Mouse (Mus musculus) mature B cell (primary cell): ENCODE measurements around the gene Hvcn1.
"Not testable (repeated sequence)": the region's sequence is repeated elsewhere in the genome, so short reads cannot be mapped to it uniquely, and the experiment has no call there.

Source experiments
- in situ Hi-C: fragments of 300-500 bp; cut with MboI; formaldehyde crosslinking; loops from 2 replicates; pipeline ENCODE4 v1.14.3; 2019

The Hvcn1 gene

DNA sequence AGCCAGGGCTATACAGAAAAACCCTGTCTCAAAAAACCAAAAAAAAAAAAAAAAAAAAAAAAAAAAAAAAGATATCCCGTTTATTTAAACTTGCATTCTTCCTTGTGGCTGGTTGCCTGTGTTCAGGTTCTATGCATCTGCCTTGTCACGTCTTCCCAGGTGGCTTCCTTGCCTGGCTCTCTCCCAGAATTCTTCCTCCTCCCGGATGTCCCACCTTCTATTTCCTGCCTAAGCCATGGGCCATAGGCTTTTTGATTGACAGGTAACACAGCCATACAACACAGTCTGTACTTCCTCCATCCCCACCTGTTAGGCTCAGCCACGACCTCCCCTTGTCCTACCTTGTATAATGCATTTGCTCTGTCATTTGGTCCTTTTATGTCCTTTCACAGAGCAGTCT is at the start of gene Hvcn1:
Hvcn1 (plus strand) TSS at position 330 of the 400 bp plus-strand sequence.
- in situ Hi-C loops = no loop called here

- in situ Hi-C loops = no loop called here
Measured at GRCm38 (mm10) chr5:122157827-122158381, 48.7 kb upstream of the Hvcn1 start, which contains the start of gene Ppp1cc. Gene Ppp1cc, plus strand, starts transcription at chr5:122158278.

- in situ Hi-C loops = no loop called here
Measured at GRCm38 (mm10) chr5:122158557-122159515, 47.8 kb upstream of the Hvcn1 start.

DNA sequence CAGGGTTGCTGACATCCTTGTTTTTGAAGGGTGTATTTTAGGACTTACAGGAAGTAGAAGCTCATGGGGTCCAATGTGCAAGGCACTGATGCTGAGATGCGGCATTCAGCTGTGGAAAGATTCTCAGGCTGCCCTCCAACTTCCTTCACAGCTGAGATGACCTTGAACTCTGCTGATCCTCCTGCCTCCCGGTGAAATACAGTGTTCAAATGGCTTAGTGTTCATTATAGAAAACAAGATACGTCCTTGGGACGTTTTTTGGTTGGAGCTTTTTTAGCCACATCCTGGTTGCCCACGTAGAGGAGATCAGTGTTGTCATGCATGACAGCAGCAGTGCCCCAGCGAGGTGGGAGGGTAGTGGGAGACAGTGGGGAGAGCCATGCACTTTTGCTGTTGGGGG is 43.4 kb upstream of the Hvcn1 start:
- in situ Hi-C loops = no loop called here

DNA sequence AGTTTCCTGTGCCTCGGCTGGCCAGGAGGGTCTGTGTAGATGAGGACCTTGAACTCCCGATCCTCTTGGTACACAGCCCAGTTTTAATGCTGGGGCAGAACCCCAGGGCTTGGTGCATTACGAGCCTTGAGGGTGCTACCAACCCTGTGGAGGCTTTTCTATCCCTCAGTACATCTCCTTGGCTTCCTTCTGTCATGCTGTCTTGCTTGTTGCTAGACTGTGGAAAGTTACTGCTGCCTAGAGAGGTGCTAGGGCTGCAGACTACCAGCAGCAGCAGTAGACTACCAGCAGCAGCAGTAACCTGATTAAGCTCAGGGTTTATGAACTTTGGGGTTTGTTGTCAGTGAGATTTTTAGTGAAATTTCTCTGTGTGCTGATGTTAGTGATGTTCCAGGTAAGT is 42.6 kb upstream of the Hvcn1 start:
- in situ Hi-C loops = no loop called here

DNA sequence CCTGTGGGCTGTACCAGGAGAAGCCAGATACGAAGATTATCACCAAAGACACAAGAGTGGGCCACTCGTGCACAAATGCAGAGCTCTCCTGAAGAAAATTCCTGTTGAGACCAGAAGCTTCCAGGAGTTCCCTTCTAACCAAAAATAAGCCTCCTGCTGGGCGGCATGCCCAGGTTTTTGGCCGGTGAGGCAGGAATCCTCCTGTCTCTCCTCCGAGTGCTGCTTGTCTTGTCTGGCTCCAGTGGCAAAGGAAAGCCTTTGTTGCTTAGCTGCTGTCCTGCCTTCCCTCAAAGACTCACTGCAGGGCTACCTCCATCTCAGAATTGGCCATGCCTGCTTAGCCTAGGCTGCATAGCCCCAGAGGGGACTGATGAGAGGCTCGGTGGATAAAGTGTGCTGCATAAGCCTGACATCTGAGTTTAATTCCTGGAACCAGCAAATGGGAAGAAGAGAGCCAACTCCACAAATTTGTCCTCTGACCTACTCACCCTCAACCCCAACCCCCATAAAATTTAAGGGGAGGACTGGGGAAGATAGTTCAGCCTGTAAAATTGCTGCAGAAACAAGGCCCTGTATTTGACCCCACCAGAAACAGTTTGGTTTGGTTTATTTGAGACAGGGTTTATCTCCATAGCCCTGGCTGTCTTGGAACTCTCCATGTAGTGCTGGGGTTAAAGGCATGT is 41.2 kb upstream of the Hvcn1 start:
- in situ Hi-C loops = no loop called here

GRCm38 (mm10) chr5:122166636-122167161 is 39.9 kb upstream of the Hvcn1 start:
- in situ Hi-C loops = no loop called here

DNA sequence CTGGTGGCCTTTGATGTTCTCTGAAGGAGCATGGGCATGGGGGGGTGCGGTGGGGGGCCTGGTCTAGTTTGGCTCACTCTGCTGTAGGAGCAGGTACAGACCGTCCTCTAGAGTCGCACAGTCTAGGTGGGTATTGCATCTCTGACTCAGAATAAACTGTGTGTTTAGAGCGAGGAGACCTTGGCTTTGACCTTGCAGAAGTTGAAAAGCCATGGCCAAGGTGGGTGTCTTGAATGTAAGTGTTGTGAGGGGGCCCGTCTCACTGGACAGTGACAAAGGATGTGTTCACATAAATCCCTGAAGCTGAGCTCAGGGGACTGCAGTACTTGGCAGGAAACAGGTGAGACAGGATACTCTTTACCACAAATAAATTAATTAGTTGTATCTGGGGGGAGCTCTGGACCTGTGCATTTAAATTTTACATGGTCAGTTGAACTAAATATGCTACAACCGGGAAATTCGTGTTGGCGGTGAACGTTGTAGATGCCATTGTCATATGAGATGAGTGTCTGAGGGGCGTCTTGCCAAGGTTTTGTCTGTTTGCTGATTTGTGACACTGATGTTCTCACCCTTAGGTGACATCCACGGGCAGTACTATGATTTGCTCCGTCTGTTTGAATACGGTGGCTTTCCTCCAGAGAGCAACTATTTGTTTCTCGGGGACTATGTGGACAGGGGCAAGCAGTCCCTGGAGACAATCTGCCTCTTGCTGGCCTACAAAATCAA is 38.1 kb upstream of the Hvcn1 start:
- in situ Hi-C loops = no loop called here

DNA sequence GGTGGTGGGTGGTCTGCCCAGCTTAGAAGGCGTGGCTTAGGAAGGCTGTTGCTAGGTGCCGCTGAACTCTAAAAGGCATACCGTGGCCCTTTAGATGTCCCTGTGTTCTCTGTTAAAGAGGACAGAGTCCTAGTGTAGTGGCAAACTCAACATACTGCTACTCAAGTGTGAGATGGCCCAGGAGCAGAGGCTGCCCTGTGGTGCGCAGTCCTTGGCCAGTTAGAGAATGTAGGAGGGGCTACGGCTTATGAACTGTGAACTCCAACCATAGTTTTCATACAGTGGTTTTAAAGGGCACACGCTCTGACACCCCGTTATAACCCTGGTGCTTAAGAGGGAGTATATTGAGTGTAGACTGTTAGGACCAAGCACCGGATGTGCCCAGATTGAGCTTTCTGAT is 35.5 kb upstream of the Hvcn1 start:
- in situ Hi-C loops = no loop called here

DNA sequence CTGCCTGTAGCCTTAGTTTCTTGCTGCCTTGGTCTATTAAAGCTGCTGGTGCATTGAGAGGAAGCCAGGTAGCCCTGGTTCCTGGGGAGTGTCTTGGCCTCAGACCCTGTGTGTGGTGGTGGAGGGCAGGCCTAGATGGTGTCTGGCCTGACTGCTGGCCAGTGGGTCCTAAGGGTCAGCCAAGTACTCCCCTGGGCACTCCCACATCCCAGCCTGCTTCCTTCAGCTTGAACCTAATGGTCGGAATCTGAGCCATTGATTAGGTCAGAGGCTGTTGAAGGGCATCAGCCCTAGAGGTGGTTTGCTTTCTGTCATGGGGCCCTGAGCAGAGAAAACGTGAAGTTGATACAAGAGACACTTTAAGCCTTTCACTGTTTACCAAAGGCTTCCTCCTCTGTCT is 31.2 kb upstream of the Hvcn1 start:
- in situ Hi-C loops = no loop called here

DNA sequence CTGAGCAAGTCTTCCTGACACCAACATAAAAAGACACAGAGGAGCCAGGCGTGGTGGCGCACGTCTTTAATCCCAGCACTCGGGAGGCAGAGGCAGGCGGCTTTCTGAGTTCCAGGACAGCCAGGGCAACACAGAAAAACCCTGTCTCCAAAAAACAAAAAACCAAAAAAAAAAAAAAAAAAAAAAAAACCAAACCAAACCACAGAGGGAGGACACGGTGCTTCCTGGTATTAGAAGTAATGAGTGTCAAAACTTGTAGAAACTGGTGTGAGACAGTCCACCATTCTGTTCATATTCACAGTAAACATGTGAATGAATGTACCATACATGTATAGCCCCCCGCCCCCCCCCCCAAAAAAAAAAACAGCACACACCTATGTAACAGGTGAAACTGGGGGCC is 30.6 kb upstream of the Hvcn1 start:
- in situ Hi-C loops = no loop called here

DNA sequence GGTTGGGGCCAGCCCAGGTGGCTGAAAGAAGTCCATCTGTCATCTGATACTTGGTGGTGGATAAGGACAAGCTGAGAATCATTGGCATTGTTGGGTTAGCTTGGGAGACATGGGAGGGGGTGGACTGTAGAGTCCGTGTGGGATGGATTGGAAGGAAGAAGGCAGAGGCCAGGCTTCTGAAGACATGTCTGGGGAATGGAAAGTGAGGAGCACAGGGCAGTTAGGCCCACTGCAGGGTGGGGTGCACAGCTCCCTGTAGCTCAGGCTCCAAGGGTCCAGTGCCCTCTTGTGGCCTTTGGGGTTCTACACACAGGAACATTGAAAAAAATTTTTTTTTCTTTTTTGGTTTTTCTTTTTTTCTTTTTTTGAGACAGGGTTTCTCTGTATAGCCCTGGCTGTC is 30.2 kb upstream of the Hvcn1 start:
- in situ Hi-C loops = no loop called here

DNA sequence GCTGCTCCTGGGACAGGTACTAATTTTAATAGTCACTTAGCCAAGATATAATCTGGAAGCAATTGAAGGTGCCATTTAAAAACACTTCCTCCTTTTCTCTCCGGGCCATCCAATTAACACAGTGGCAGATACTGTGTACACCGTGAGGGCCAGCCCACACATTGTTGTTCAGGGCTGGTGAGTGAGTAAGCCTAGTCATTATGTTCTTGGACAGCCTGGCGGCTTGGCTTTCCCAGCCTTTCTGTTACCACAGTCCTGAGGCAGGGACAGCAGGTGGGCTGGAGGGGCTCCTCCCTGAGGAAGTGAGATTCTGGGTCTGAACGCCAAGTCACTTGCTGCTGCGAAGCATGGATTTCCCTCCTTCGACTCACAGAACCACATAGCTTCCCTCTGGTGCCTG is 26.9 kb upstream of the Hvcn1 start:
- in situ Hi-C loops = no loop called here

DNA sequence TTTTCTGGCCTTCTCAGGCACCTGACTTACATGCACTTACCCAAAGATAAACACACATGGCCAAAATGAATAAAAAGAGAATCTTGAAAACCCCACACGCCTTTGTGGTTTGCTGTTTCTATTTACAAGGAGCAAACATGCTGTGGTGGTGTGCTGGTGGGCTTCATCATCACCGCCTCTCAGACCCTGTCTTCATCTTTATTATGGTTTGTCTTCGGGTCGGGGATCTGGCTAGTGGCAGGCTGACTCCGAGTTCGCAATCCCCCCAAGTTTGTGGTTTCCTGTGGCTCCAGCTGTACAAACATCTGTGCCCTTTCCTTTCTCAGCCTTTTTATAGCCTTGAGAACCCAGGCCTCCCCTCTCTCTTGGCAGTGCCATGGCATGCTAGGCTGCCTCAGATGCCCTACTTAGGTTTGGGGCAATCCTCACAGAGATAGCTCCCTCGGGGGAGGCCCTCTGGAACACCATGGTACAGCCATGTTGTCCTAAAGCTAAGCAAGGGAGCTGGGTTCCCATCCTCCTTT is 22.3 kb upstream of the Hvcn1 start:
- in situ Hi-C loops = no loop called here

DNA sequence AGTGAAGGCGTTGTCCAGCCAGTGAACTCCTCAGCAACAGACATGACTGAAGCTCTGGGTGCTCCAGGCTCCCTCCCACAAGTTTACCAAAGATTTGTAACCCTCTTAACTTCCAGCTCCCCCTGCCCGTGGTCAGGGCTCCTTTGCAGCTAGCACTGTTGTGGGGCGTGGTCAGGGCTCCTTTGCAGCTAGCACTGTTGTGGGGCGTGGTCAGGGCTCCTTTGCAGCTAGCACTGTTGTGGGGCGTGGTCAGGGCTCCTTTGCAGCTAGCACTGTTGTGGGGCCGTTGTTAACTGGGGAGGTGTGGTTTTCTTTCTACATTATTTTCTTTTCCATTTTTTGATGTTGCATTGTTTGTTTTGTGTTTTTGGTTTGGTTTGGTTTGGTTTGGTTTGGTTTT is 21.7 kb upstream of the Hvcn1 start:
- in situ Hi-C loops = not testable (repeated sequence)

- in situ Hi-C loops = no loop called here
Measured at GRCm38 (mm10) chr5:122189115-122189514, 17.5 kb upstream of the Hvcn1 start.

DNA sequence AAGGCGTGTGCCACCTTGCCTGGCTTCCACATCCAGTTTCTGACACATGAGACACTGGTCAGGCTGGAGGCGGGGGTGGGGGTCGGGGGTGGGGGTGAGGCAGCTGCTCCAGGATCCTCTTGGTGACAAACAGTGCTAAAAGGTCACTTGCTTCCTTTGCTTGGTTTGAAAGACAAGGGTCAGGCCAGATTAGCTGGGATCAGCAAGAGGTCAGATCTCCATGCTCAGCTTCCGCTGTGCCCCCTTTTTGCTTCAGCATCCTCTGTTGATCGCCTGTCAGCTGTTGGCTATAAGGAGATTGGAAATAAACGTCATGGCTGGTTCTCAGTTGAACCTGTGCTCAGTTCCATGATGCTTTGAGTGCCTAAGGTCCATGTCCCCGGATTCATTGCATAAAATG is 16.1 kb upstream of the Hvcn1 start:
- in situ Hi-C loops = no loop called here

- in situ Hi-C loops = no loop called here
Measured at GRCm38 (mm10) chr5:122191269-122192063, 15.1 kb upstream of the Hvcn1 start.

DNA sequence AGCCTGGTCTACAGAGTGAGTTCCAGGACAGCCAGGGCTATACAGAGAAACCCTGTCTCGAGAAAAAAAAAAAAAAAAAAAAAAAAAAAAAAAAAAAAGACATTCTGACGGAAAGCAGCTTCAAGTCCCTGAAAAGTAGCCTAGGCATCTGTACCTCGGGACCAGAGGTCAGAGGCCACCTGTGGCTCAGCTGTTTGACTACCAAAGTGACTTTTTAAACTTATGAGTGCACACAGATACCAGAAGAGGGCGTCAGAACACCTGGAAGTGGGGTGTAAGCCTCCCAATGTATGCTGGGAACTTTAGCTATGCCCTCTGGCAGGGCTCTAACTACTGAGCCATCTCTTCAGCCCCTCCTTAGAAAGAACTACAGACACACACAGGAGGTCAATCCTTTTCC is 14.3 kb upstream of the Hvcn1 start:
- in situ Hi-C loops = no loop called here

GRCm38 (mm10) chr5:122200872-122201271 is 5.7 kb upstream of the Hvcn1 start:
- in situ Hi-C loops = no loop called here

GRCm38 (mm10) chr5:122201904-122202303 is 4.7 kb upstream of the Hvcn1 start:
- in situ Hi-C loops = no loop called here
